Mouse (Mus musculus): Measurements from ENCODE around the gene Smim14. TPM values are rescaled to one million over a fixed set of nuclear protein-coding genes. Genes with fewer than 3 reads are reported as not detected.
A peak's percentile ranks its signal among the peaks of the same experiment; 100 is the strongest.

Smim14 gene
- total and polyA plus RNA-seq, 3 experiments: 18.8 to 29.8 TPM; not detected in 1

DNA sequence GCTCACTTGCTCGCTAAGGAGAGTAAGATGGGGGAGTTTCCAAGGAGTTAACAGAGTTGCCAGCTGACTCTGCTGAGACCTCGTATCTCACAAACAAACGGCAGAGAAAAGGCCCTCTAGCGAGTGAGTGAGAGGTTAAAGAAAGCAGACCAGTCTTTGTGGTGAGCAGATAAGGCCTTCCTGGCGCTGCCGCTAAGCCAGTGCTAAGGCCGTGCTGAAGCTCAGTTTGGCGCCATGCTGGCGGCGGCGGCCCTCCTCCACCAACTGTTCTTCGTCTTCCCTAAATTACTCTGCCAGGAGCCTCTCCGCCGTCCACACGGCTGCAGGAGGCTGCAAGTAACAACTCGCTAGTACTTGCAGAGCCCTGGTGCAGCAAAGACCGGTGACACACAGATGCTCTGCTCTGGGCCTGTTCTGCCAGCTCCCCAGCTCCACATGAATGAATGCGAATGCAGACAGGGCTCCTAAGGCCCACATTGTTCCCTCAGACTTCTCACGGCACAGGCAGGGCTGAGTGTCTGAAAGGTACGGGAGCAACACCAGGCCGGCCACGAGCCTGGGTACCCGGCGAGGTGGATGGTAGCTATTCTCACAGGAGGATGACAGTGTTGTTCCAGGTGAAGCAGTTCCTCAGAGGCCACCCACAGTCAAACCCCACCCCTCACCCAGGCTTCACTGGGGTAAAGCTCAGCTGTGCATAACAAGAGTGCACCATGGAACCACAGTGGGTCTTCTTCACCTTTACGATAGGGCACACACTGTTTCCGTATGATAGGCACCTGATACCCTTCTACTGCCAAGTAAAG lies 121.1 kb downstream of the Smim14 start (continued):
- TF ChIP-seq HCFC1 (IDR thresholded peaks at IDR 0.05; ENCODE audit: low read depth, low read length): no peak
- TF ChIP-seq CHD2 (IDR thresholded peaks at IDR 0.05; ENCODE audit: low read length): no peak
- no peak for TF ChIP-seq NELFE (IDR thresholded peaks at IDR 0.05; ENCODE audit: low read depth, low read length)
- TF ChIP-seq POLR2A (IDR thresholded peaks at IDR 0.05; ENCODE audit: control insufficient read depth in 1 of 2, insufficient read depth in 1 of 2, low read depth in 1 of 2, low read length in 2 of 2, poor library complexity in 1 of 2): 0 out of 4 replicates have a peak, but pooled peaks have one; percentile 14 to 35
- no peak for TF ChIP-seq MYC (IDR thresholded peaks at IDR 0.05; ENCODE audit: low read depth, low read length)
- no peak for TF ChIP-seq KAT2A (conservative IDR thresholded peaks at IDR 0.05; ENCODE audit: low read depth, low read length)
- no peak for TF ChIP-seq CHD1 (IDR thresholded peaks at IDR 0.05; ENCODE audit: low read depth, low read length)
- no peak; the same call in none of the 2 replicates for TF ChIP-seq RAD21 (IDR thresholded peaks at IDR 0.05; ENCODE audit: low read depth, low read length)
- TF ChIP-seq RCOR1 (IDR thresholded peaks at IDR 0.05; ENCODE audit: low read depth, low read length): no peak
- TF ChIP-seq GABPA (IDR thresholded peaks at IDR 0.05; ENCODE audit: low read depth, low read length): no peak
- peak; percentile 66; the same call in 1 of the 2 replicates for TF ChIP-seq ETS1 (IDR thresholded peaks at IDR 0.05; ENCODE audit: low read depth, low read length)
- TF ChIP-seq MEF2A (IDR thresholded peaks at IDR 0.05; ENCODE audit: extremely low read depth, insufficient replicate concordance, low read depth, low read length, poor library complexity, severe bottlenecking): no peak
- TF ChIP-seq EP300 (IDR thresholded peaks at IDR 0.05; ENCODE audit: low read depth in 1 of 2, low read length in 2 of 2): peak in 1 of 2 experiments; percentile 26; a peak in 1 of 4 replicates
- TF ChIP-seq E2F4 (IDR thresholded peaks at IDR 0.05; ENCODE audit: borderline replicate concordance, low read depth, low read length): peak; percentile 57; the same call in 1 of the 2 replicates
- no peak for TF ChIP-seq ZKSCAN1 (IDR thresholded peaks at IDR 0.05; ENCODE audit: low read depth, low read length)
- no peak for TF ChIP-seq MAZ (IDR thresholded peaks at IDR 0.05; ENCODE audit: low read depth, low read length)
- no peak for TF ChIP-seq BHLHE40 (IDR thresholded peaks at IDR 0.05; ENCODE audit: borderline replicate concordance, low read depth, low read length)
- TF ChIP-seq UBTF (IDR thresholded peaks at IDR 0.05; ENCODE audit: borderline replicate concordance, insufficient read depth, low read depth, low read length): no peak
- TF ChIP-seq MAX (IDR thresholded peaks at IDR 0.05; ENCODE audit: low read length): no peak
- TF ChIP-seq USF1 (IDR thresholded peaks at IDR 0.05; ENCODE audit: low read depth, low read length): no peak
- 0 out of 2 replicates have a peak, but pooled peaks have one; percentile 31 for TF ChIP-seq TBP (IDR thresholded peaks at IDR 0.05; ENCODE audit: low read depth, low read length)

DNA sequence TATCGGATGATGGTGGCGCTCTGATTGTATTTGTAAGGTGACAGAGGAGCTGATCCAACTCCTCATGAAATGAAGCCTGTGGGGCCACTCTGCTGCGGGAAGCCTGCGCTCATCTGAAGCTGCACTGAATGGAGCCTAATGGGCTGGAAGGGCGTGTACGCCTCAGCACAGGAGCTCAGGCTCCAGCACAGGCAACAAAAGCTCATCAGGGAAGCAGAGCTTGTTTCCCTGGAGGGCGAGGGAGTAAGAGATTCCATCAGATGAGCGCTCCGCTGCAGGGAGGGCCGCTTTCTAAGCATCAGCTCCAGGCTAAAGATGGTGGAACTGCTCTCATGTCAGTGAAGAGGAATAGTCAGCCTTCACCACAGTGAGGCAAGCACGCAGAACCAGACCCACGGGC lies 129.0 kb downstream of the Smim14 start:
- Histone ChIP-seq H3K9me3 (replicated peaks; ENCODE audit: insufficient read depth, low read length) (no peaks in the 10 kb centered on the region), H3K27me3 (ENCODE audit: control insufficient read depth in 1 of 2, insufficient read depth in 2 of 2, low read length in 2 of 2) (no peaks in the 10 kb centered on the region), H3K36me3 (ENCODE audit: control insufficient read depth in 1 of 2, insufficient read depth in 2 of 2, low read length in 2 of 2) (no peaks in the 10 kb centered on the region; a peak in 2 of 4 replicates), H3K79me2 (ENCODE audit: control insufficient read depth, insufficient read depth, low read length, poor library complexity) (no peaks in the 10 kb centered on the region), H3K27ac (ENCODE audit: control insufficient read depth, low read depth, low read length) (no peak overlapping the region), H3K4me3 (ENCODE audit: control insufficient read depth in 1 of 2, insufficient read depth in 1 of 2, low read depth in 2 of 2, low read length in 2 of 2) (no peak overlapping the region), H3K9ac (ENCODE audit: control insufficient read depth, low read depth, low read length, poor library complexity, severe bottlenecking) (no peak overlapping the region), H3K4me1 (ENCODE audit: control insufficient read depth in 1 of 2, insufficient read depth in 2 of 2, low read length in 2 of 2) (no peaks in the 10 kb centered on the region)
- TF ChIP-seq MYB (IDR thresholded peaks at IDR 0.05; ENCODE audit: low read depth, low read length) (no peak), EP300 (IDR thresholded peaks at IDR 0.05; ENCODE audit: low read depth in 1 of 2, low read length in 2 of 2) (no peak), NELFE (IDR thresholded peaks at IDR 0.05; ENCODE audit: low read depth, low read length) (no peak), CTCF (IDR thresholded peaks at IDR 0.05 in 2 of 3, conservative IDR thresholded peaks at IDR 0.05 in 1 of 3; ENCODE audit: control insufficient read depth in 1 of 3, insufficient read depth in 1 of 3, low read depth in 2 of 3, low read length in 3 of 3, poor library complexity in 1 of 3, severe bottlenecking in 1 of 3) (no peak), TAL1 (IDR thresholded peaks at IDR 0.05; ENCODE audit: low read length) (no peak), POLR2A (IDR thresholded peaks at IDR 0.05; ENCODE audit: control insufficient read depth in 1 of 2, insufficient read depth in 1 of 2, low read depth in 1 of 2, low read length in 2 of 2, poor library complexity in 1 of 2) (no peak), POLR2AphosphoS2 (IDR thresholded peaks at IDR 0.05; ENCODE audit: low read length) (no peak), E2F4 (IDR thresholded peaks at IDR 0.05; ENCODE audit: borderline replicate concordance, low read depth, low read length) (no peak), MEF2A (IDR thresholded peaks at IDR 0.05; ENCODE audit: extremely low read depth, insufficient replicate concordance, low read depth, low read length, poor library complexity, severe bottlenecking) (no peak), USF1 (IDR thresholded peaks at IDR 0.05; ENCODE audit: low read depth, low read length) (no peak), ZNF384 (IDR thresholded peaks at IDR 0.05; ENCODE audit: low read depth, low read length) (no peak), GABPA (IDR thresholded peaks at IDR 0.05; ENCODE audit: low read depth, low read length) (no peak), ETS1 (IDR thresholded peaks at IDR 0.05; ENCODE audit: low read depth, low read length) (no peak), POLR2AphosphoS5 (IDR thresholded peaks at IDR 0.05; ENCODE audit: borderline replicate concordance, low read depth, low read length) (no peak), SMC3 (IDR thresholded peaks at IDR 0.05; ENCODE audit: low read depth, low read length) (no peak), USF2 (IDR thresholded peaks at IDR 0.05; ENCODE audit: borderline replicate concordance in 1 of 2, insufficient read depth in 1 of 2, low read depth in 1 of 2, low read length in 2 of 2) (no peak), ZMIZ1 (IDR thresholded peaks at IDR 0.05; ENCODE audit: low read depth, low read length) (no peak), BHLHE40 (IDR thresholded peaks at IDR 0.05; ENCODE audit: borderline replicate concordance, low read depth, low read length) (no peak), GATA1 (IDR thresholded peaks at IDR 0.05; ENCODE audit: low read depth, low read length) (no peak)
- no peak for DNase-seq (ENCODE audit: low read depth, low spot score)
